Mouse (Mus musculus): ENCODE measurements around the gene Pafah2. TPM values are rescaled to one million over a fixed set of nuclear protein-coding genes. Genes with fewer than 3 reads are reported as not detected.
A peak's percentile ranks its signal among the peaks of the same experiment; 100 is the strongest.

Pafah2 gene
- polyA plus RNA-seq, 1 experiment = 16.5 TPM

GRCm38 (mm10) chr4:134458856-134459255, 62.7 kb downstream of the Pafah2 start:
- H3K36me3 ChIP-seq (ENCODE audit: control insufficient read depth, insufficient read depth, low read length, poor library complexity, severe bottlenecking) = no peaks in the 10 kb centered on the region
- H3K4me1 ChIP-seq (ENCODE audit: control insufficient read depth, insufficient read depth, low read length) = peaks cover 2% of the 10 kb centered on the region
- no peaks in the 10 kb centered on the region for H3K9me3 ChIP-seq (replicated peaks; ENCODE audit: control insufficient read depth, insufficient read depth, low read length, poor library complexity, severe bottlenecking)
- H3K9ac ChIP-seq (ENCODE audit: low read depth, poor library complexity, severe bottlenecking) = no peak overlapping the region
- H3K27me3 ChIP-seq (ENCODE audit: control insufficient read depth, insufficient read depth, low read length, poor library complexity, severe bottlenecking) = no peaks in the 10 kb centered on the region
- no peak for TF ChIP-seq POLR2A (IDR thresholded peaks at IDR 0.05; ENCODE audit: insufficient read depth, low read length)
- TF ChIP-seq CTCF (IDR thresholded peaks at IDR 0.05; ENCODE audit: low read depth, low read length) = no peak
- TF ChIP-seq EP300 (IDR thresholded peaks at IDR 0.05; ENCODE audit: insufficient read depth, low read depth, low read length) = no peak
- no peak overlapping the region for H3K27ac ChIP-seq (ENCODE audit: insufficient read depth, low read length)
- no peak overlapping the region for H3K4me3 ChIP-seq (ENCODE audit: low read depth, low read length)

DNA sequence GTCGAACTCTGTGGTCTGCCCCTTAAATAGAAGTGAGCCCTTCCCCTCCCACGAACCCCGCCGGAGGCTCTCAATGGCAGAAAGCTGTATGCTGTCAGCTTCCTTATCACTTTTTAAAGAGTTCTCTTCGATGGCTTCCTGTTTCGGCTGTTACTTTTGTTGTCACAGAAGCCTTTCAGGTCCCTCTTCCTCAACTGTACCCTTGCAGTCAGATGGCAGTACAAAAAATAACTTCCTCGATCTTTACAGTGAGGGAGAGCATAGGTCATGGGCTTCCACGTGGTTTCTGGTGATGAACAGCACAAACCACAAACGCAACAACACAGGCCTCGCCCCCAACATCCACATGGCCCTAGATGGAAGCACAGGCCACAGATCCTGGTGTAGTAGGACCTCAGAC, 64.2 kb downstream of the Pafah2 start:
- TF ChIP-seq POLR2A (IDR thresholded peaks at IDR 0.05; ENCODE audit: insufficient read depth, low read length) (no peak), EP300 (IDR thresholded peaks at IDR 0.05; ENCODE audit: insufficient read depth, low read depth, low read length) (no peak), CTCF (IDR thresholded peaks at IDR 0.05; ENCODE audit: low read depth, low read length) (no peak)
- Histone ChIP-seq H3K27me3 (ENCODE audit: control insufficient read depth, insufficient read depth, low read length, poor library complexity, severe bottlenecking) (no peaks in the 10 kb centered on the region), H3K4me1 (ENCODE audit: control insufficient read depth, insufficient read depth, low read length) (peaks cover 2% of the 10 kb centered on the region), H3K9me3 (replicated peaks; ENCODE audit: control insufficient read depth, insufficient read depth, low read length, poor library complexity, severe bottlenecking) (no peaks in the 10 kb centered on the region), H3K27ac (ENCODE audit: insufficient read depth, low read length) (no peak overlapping the region), H3K36me3 (ENCODE audit: control insufficient read depth, insufficient read depth, low read length, poor library complexity, severe bottlenecking) (no peaks in the 10 kb centered on the region), H3K4me3 (ENCODE audit: low read depth, low read length) (no peak overlapping the region), H3K9ac (ENCODE audit: low read depth, poor library complexity, severe bottlenecking) (no peak overlapping the region)

GRCm38 (mm10) chr4:134461252-134461651, 65.1 kb downstream of the Pafah2 start:
- Histone ChIP-seq H3K27me3 (ENCODE audit: control insufficient read depth, insufficient read depth, low read length, poor library complexity, severe bottlenecking) (no peaks in the 10 kb centered on the region), H3K4me3 (ENCODE audit: low read depth, low read length) (no peak overlapping the region), H3K4me1 (ENCODE audit: control insufficient read depth, insufficient read depth, low read length) (peaks cover 2% of the 10 kb centered on the region), H3K9me3 (replicated peaks; ENCODE audit: control insufficient read depth, insufficient read depth, low read length, poor library complexity, severe bottlenecking) (no peaks in the 10 kb centered on the region), H3K9ac (ENCODE audit: low read depth, poor library complexity, severe bottlenecking) (no peak overlapping the region), H3K36me3 (ENCODE audit: control insufficient read depth, insufficient read depth, low read length, poor library complexity, severe bottlenecking) (no peaks in the 10 kb centered on the region), H3K27ac (ENCODE audit: insufficient read depth, low read length) (no peak overlapping the region)
- TF ChIP-seq CTCF (IDR thresholded peaks at IDR 0.05; ENCODE audit: low read depth, low read length) (no peak), EP300 (IDR thresholded peaks at IDR 0.05; ENCODE audit: insufficient read depth, low read depth, low read length) (no peak)

DNA sequence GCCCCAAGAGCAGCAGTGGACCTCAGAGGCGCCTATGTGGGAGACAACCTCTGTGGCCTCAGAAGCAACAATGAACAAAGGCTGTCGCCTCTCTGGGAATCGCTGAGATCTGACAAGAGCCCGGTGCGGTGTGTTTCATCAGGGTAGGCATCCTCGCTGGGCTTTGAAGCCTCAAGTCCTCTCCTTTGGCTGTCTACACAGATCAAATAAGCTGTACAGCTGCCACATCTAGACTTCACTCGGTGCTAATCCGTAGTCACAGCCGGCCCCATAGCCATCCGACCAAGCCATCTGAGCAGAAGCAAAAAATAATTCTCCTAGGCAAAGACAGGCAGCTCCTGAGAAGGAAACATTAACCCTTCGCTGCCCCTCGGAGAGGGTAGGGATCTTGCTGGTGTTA, 69.7 kb downstream of the Pafah2 start:
- H3K9me3 ChIP-seq (replicated peaks; ENCODE audit: control insufficient read depth, insufficient read depth, low read length, poor library complexity, severe bottlenecking) = no peaks in the 10 kb centered on the region
- H3K4me1 ChIP-seq (ENCODE audit: control insufficient read depth, insufficient read depth, low read length) = peaks cover 2% of the 10 kb centered on the region
- H3K36me3 ChIP-seq (ENCODE audit: control insufficient read depth, insufficient read depth, low read length, poor library complexity, severe bottlenecking) = 0 out of 2 replicates have a peak, but pooled peaks cover under 1% of the 10 kb centered on the region
- no peak overlapping the region for H3K27ac ChIP-seq (ENCODE audit: insufficient read depth, low read length)
- no peaks in the 10 kb centered on the region for H3K27me3 ChIP-seq (ENCODE audit: control insufficient read depth, insufficient read depth, low read length, poor library complexity, severe bottlenecking)
- TF ChIP-seq EP300 (IDR thresholded peaks at IDR 0.05; ENCODE audit: insufficient read depth, low read depth, low read length) (no peak), CTCF (IDR thresholded peaks at IDR 0.05; ENCODE audit: low read depth, low read length) (no peak), POLR2A (IDR thresholded peaks at IDR 0.05; ENCODE audit: insufficient read depth, low read length) (no peak)
- no peak overlapping the region for H3K9ac ChIP-seq (ENCODE audit: low read depth, poor library complexity, severe bottlenecking)
- no peak overlapping the region for H3K4me3 ChIP-seq (ENCODE audit: low read depth, low read length)

DNA sequence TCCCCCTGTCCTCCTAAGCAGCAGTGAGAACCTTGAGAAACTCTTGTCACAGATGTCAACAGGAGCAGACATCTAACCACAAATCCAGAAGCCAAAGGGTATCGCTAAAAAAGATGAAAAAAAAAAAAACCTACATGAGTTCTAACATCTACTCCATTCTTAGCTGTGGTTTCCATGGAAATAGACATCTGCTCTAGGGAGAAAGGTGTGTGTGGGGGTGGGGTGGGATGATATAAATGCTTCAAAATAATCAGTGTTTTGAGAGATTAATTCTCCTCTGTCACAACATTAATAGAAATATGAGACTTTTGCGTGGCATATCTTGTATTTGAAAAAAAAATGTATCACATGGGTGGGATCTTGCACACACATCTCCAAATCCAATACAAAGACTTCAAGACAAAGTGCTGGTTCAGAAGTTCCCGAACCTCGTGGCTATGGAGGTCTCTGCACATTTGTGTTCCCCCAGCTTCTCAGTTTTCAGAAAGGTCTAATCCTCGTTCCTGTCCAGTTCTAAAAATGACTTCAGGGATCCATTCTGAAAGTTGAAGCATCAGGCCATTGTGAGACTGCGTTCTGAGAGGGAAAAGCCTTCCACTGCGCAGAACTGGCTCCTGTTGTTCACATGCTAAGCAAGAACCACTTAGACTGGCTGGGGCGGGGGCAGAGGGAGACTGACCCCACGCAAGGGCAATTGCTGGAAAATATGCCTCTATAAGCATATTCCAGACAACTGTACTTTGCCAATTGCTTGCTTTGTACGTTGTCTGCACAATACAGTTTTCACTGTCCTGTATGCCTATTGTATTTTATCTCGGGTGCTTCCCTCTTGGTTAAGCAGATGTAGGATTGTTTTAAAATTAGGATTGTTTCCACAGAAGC, 70.5 kb downstream of the Pafah2 start:
- Histone ChIP-seq H3K27me3 (ENCODE audit: control insufficient read depth, insufficient read depth, low read length, poor library complexity, severe bottlenecking) (no peaks in the 10 kb centered on the region), H3K9ac (ENCODE audit: low read depth, poor library complexity, severe bottlenecking) (no peak overlapping the region; the same call in 1 of the 2 replicates), H3K9me3 (replicated peaks; ENCODE audit: control insufficient read depth, insufficient read depth, low read length, poor library complexity, severe bottlenecking) (no peaks in the 10 kb centered on the region), H3K4me3 (ENCODE audit: low read depth, low read length) (no peak overlapping the region), H3K27ac (ENCODE audit: insufficient read depth, low read length) (peak overlapping the region; percentile 67), H3K36me3 (ENCODE audit: control insufficient read depth, insufficient read depth, low read length, poor library complexity, severe bottlenecking) (peaks cover 6% of the 10 kb centered on the region; the same call in 1 of the 2 replicates), H3K4me1 (ENCODE audit: control insufficient read depth, insufficient read depth, low read length) (peaks cover 2% of the 10 kb centered on the region)
- TF ChIP-seq CTCF (IDR thresholded peaks at IDR 0.05; ENCODE audit: low read depth, low read length) (no peak), EP300 (IDR thresholded peaks at IDR 0.05; ENCODE audit: insufficient read depth, low read depth, low read length) (no peak)
